Mouse (Mus musculus): ENCODE measurements around the gene Git1. TPM values are rescaled to one million over a fixed set of nuclear protein-coding genes. Genes with fewer than 3 reads are reported as not detected.
A peak's percentile ranks its signal among the peaks of the same experiment; 100 is the strongest.

The Git1 gene
- polyA plus RNA-seq, 1 experiment = 56.7 TPM

DNA sequence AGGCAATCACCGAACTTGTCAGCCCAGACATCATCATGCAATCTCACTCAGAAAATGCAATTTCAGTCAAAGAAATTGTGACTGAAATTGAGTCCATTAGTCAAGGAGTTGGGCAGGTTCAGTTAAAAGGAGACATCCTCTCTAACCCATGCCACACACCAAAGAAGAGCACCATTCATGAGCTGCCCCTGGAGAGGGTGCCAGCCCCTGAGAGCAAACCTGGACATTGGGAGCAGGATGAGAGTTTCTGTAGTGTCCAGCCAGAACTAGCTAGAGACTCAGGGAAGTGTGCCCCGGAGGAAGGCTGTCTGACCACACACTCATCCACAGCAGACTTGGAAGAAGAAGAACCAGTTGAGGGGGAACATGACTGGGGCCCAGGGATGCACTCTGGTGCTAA is 40.0 kb upstream of the Git1 start:
- Histone ChIP-seq H3K79me2 (ENCODE audit: control insufficient read depth, insufficient read depth) (no peaks in the 10 kb centered on the region), H3K4me3 (ENCODE audit: insufficient read depth, poor library complexity, severe bottlenecking) (no peak overlapping the region), H3K27me3 (ENCODE audit: control insufficient read depth, insufficient read depth, insufficient read length) (no peaks in the 10 kb centered on the region), H3ac (ENCODE audit: control insufficient read depth, insufficient read length, low read depth) (no peak overlapping the region), H3K36me3 (ENCODE audit: control insufficient read depth, insufficient read depth) (peaks cover 22% of the 10 kb centered on the region), H3K79me3 (ENCODE audit: low read depth) (no peaks in the 10 kb centered on the region)
- TF ChIP-seq USF1 (IDR thresholded peaks at IDR 0.05; ENCODE audit: low read depth) (no peak), FOSL1 (IDR thresholded peaks at IDR 0.05; ENCODE audit: insufficient read depth, low read length, poor library complexity, severe bottlenecking) (no peak), MYOD1 (IDR thresholded peaks at IDR 0.05; ENCODE audit: control insufficient read depth, insufficient read length, low read depth) (no peak)

- Histone ChIP-seq H3K79me3 (ENCODE audit: low read depth) (no peaks in the 10 kb centered on the region), H3K36me3 (ENCODE audit: control insufficient read depth, insufficient read depth) (peaks cover 9% of the 10 kb centered on the region), H3K4me3 (ENCODE audit: insufficient read depth, poor library complexity, severe bottlenecking) (no peak overlapping the region), H3K27me3 (ENCODE audit: control insufficient read depth, insufficient read depth, insufficient read length) (no peaks in the 10 kb centered on the region), H3ac (ENCODE audit: control insufficient read depth, insufficient read length, low read depth) (no peak overlapping the region), H3K79me2 (ENCODE audit: control insufficient read depth, insufficient read depth) (no peaks in the 10 kb centered on the region)
- TF ChIP-seq MYOG (IDR thresholded peaks at IDR 0.05; ENCODE audit: control insufficient read depth, extremely low read depth, insufficient read length) (no peak), MAX (IDR thresholded peaks at IDR 0.05) (no peak), MYOD1 (IDR thresholded peaks at IDR 0.05; ENCODE audit: control insufficient read depth, insufficient read length, low read depth) (no peak), USF1 (IDR thresholded peaks at IDR 0.05; ENCODE audit: low read depth) (no peak), CEBPB (IDR thresholded peaks at IDR 0.05; ENCODE audit: low read depth) (no peak), FOSL1 (IDR thresholded peaks at IDR 0.05; ENCODE audit: insufficient read depth, low read length, poor library complexity, severe bottlenecking) (no peak), CTCF (IDR thresholded peaks at IDR 0.05; ENCODE audit: control insufficient read depth, insufficient read depth, insufficient read length) (no peak)
Measured at GRCm38 (mm10) chr11:77455770-77456510, 37.4 kb upstream of the Git1 start.

DNA sequence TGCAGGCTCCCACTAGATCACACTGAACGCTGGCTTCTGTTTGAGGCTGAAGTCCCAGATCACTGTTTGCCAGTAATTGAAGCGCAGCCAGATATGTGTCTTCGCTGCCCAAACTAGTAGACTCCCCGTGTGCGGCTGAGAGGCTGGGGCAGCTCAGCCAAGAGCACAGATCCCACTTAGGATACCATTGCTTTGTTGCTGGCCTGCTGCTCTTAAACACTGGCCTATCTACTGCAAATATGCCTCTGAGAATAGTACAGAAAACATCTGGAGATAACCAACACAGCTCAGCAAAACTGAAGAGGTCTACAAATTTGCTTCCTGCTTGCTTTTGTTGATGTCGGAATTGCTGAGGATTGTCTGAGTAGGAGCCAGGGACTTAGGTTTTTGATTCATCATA is 36.5 kb upstream of the Git1 start:
- no peak for TF ChIP-seq CTCF (IDR thresholded peaks at IDR 0.05; ENCODE audit: control insufficient read depth, insufficient read depth, insufficient read length)
- TF ChIP-seq CEBPB (IDR thresholded peaks at IDR 0.05; ENCODE audit: low read depth) = no peak
- no peak for TF ChIP-seq USF1 (IDR thresholded peaks at IDR 0.05; ENCODE audit: low read depth)
- TF ChIP-seq MAX (IDR thresholded peaks at IDR 0.05) = no peak
- no peaks in the 10 kb centered on the region for H3K27me3 ChIP-seq (ENCODE audit: control insufficient read depth, insufficient read depth, insufficient read length)
- H3K79me2 ChIP-seq (ENCODE audit: control insufficient read depth, insufficient read depth) = no peaks in the 10 kb centered on the region
- H3K36me3 ChIP-seq (ENCODE audit: control insufficient read depth, insufficient read depth) = peaks cover 9% of the 10 kb centered on the region
- H3K4me3 ChIP-seq (ENCODE audit: insufficient read depth, poor library complexity, severe bottlenecking) = no peak overlapping the region
- H3K79me3 ChIP-seq (ENCODE audit: low read depth) = no peaks in the 10 kb centered on the region
- H3ac ChIP-seq (ENCODE audit: control insufficient read depth, insufficient read length, low read depth) = no peak overlapping the region

DNA sequence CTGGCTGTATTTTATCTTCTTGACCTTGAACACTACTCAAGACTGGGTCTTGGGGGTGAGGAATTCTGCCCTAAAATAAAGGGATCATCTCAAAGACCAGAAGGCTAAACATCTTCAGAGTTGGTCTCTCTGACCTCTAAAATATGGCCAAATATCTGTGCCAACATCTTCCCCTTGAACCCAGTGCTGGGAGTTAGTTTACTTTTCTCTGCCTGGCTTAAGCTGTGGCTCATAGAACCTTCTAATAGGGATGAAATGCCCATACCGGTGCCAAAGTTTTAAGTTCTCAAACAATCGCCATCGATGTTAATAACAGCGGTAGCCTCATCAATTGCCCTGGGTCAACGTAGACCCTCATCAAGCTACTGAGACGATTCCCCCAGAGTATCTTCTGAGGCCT is 31.5 kb upstream of the Git1 start:
- Histone ChIP-seq H3K36me3 (ENCODE audit: control insufficient read depth, insufficient read depth) (no peaks in the 10 kb centered on the region), H3ac (ENCODE audit: control insufficient read depth, insufficient read length, low read depth) (peak overlapping the region; percentile 47), H3K4me3 (ENCODE audit: insufficient read depth, poor library complexity, severe bottlenecking) (peak overlapping the region; percentile 47), H3K79me2 (ENCODE audit: control insufficient read depth, insufficient read depth) (peaks cover 8% of the 10 kb centered on the region), H3K79me3 (ENCODE audit: low read depth) (peaks cover 4% of the 10 kb centered on the region), H3K27me3 (ENCODE audit: control insufficient read depth, insufficient read depth, insufficient read length) (no peaks in the 10 kb centered on the region)
- TF ChIP-seq MYOG (IDR thresholded peaks at IDR 0.05; ENCODE audit: control insufficient read depth, extremely low read depth, insufficient read length) (no peak), USF1 (IDR thresholded peaks at IDR 0.05; ENCODE audit: low read depth) (no peak), MAX (IDR thresholded peaks at IDR 0.05) (no peak), CTCF (IDR thresholded peaks at IDR 0.05; ENCODE audit: control insufficient read depth, insufficient read depth, insufficient read length) (no peak), CEBPB (IDR thresholded peaks at IDR 0.05; ENCODE audit: low read depth) (no peak), FOSL1 (IDR thresholded peaks at IDR 0.05; ENCODE audit: insufficient read depth, low read length, poor library complexity, severe bottlenecking) (no peak), MYOD1 (IDR thresholded peaks at IDR 0.05; ENCODE audit: control insufficient read depth, insufficient read length, low read depth) (no peak)

DNA sequence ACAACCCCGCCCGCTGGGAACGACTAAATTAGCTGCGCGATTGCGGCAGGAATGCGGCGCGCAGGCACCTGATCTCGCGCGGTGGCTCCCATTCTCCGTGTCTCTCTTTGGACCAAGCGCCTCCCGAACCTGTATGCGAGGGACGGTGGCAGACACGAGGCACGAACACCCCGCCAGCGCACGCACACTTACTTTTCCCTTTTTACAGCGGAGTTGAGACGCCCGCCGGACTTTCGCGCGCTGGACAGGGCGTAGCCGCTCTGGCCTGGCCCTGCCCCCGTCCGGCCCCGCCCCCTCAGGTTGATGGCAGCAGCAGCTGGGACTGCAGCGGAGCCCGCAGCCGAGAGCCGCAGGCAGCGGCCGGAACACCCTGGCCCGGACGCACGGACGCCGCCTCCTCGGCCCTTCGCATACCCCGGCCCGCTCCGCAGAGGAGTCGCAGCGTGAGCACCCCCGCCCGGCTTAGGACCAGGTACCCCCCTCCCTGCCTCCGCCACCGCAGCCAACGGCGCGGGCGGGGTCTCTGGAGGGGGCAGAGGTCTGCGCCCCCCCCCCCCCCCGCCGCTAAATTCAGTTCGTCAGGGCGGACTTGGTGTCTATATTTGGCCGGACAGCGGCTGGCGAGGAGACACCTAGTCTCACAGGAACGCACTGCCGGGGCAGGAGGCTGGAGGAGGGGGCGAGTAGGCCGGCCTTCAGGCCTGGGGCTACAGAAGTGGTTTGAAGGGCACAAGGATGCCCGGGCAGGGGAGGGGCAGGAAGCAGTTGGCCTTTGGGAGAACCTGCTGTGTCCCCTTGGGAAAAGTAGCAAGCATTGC is 30.9 kb upstream of the Git1 start, which contains the start of gene Coro6:
Gene Coro6, plus strand, starts transcription at position 129 of the 818 bp plus-strand sequence.
- H3ac ChIP-seq (ENCODE audit: control insufficient read depth, insufficient read length, low read depth) = peak within 1 kb of the TSS; percentile 76
- TF ChIP-seq MYOD1 (IDR thresholded peaks at IDR 0.05; ENCODE audit: control insufficient read depth, insufficient read length, low read depth) (peak; percentile 93), MAX (IDR thresholded peaks at IDR 0.05) (no peak)
- H3K79me2 ChIP-seq (ENCODE audit: control insufficient read depth, insufficient read depth) = peaks cover 8% of the 10 kb centered on the region
- H3K36me3 ChIP-seq (ENCODE audit: control insufficient read depth, insufficient read depth) = no peaks in the 10 kb centered on the region
- peaks cover 4% of the 10 kb centered on the region for H3K79me3 ChIP-seq (ENCODE audit: low read depth)
- H3K4me3 ChIP-seq (ENCODE audit: insufficient read depth, poor library complexity, severe bottlenecking) = peak within 1 kb of the TSS; percentile 47
- no peaks in the 10 kb centered on the region for H3K27me3 ChIP-seq (ENCODE audit: control insufficient read depth, insufficient read depth, insufficient read length)

GRCm38 (mm10) chr11:77463101-77463445 is 30.3 kb upstream of the Git1 start:
- Histone ChIP-seq H3K36me3 (ENCODE audit: control insufficient read depth, insufficient read depth) (no peaks in the 10 kb centered on the region), H3ac (ENCODE audit: control insufficient read depth, insufficient read length, low read depth) (peak overlapping the region; percentile 12), H3K79me3 (ENCODE audit: low read depth) (peaks cover 4% of the 10 kb centered on the region), H3K79me2 (ENCODE audit: control insufficient read depth, insufficient read depth) (peaks cover 8% of the 10 kb centered on the region), H3K4me3 (ENCODE audit: insufficient read depth, poor library complexity, severe bottlenecking) (peak overlapping the region; percentile 47), H3K27me3 (ENCODE audit: control insufficient read depth, insufficient read depth, insufficient read length) (no peaks in the 10 kb centered on the region)
- TF ChIP-seq MYOD1 (IDR thresholded peaks at IDR 0.05; ENCODE audit: control insufficient read depth, insufficient read length, low read depth) (no peak), MAX (IDR thresholded peaks at IDR 0.05) (no peak), USF1 (IDR thresholded peaks at IDR 0.05; ENCODE audit: low read depth) (no peak), CEBPB (IDR thresholded peaks at IDR 0.05; ENCODE audit: low read depth) (no peak), MYOG (IDR thresholded peaks at IDR 0.05; ENCODE audit: control insufficient read depth, extremely low read depth, insufficient read length) (no peak), CTCF (IDR thresholded peaks at IDR 0.05; ENCODE audit: control insufficient read depth, insufficient read depth, insufficient read length) (no peak), FOSL1 (IDR thresholded peaks at IDR 0.05; ENCODE audit: insufficient read depth, low read length, poor library complexity, severe bottlenecking) (no peak)
